18 mouse cellular contexts compared by ENCODE assay signal in the genomic region with DNA sequence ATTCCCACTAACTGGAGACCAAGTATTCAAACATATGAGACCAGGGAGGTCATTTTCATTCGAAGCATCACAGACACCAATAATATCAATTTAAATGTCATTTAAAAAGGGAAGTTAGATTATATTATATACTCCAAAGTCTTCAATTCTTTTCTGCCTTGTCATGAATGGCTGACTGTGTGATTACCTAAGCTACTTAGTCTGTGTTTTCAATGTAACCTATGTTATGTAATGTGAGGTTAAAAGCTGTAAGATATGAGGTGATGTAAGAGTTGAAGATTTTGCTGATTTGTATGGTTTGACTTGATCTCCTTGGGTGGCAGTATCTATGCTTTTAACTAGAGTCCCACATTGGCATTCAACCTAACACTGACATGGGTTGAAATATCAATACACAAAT.
"Had no signal": no experiment of that assay in that cellular context is flagged by ENCODE, and none has a peak within 500 bp of the region (broad histone marks: within the 10 kb centered on the region; RNA-seq: fewer than 3 reads in every experiment).

No protein-coding gene starts in this region.

- DNase-seq: gastrocnemius, adult 2 months; gastrocnemius, postnatal 10 days; gastrocnemius, postnatal 25 days; heart, adult 11 months; heart, adult 2 months; heart, postnatal 14 days; heart, postnatal 36 days; kidney, adult 18-20 months; kidney, adult 8-10 months; kidney, postnatal 10 days; kidney, postnatal 25 days; kidney, postnatal 4 days; left cerebral cortex, postnatal 4 days had no signal

- ATAC-seq: hindbrain, embryonic 16.5 days; inflammation-experienced regulatory T-cells, adult 6 months; intestine, embryonic 15.5 days; intestine, postnatal 0 days; liver, embryonic 12.5 days had no signal
